16 mouse cellular contexts compared by ENCODE assay signal in genomic region chr1:188152011-188152410, GRCm38 (mm10).
"Had no signal": no experiment of that assay in that cellular context is flagged by ENCODE, and none has a peak within 500 bp of the region (broad histone marks: within the 10 kb centered on the region; RNA-seq: fewer than 3 reads in every experiment).

No protein-coding gene starts in this region.

- H3K27ac ChIP-seq: neural tube, embryonic 13.5 days; neural tube, embryonic 15.5 days; stomach, embryonic 15.5 days; stomach, postnatal 0 days had no signal

- H3K4me2 ChIP-seq: neural tube, embryonic 13.5 days; neural tube, embryonic 15.5 days; stomach, embryonic 15.5 days had no signal

- H3K4me1 ChIP-seq: stomach, embryonic 15.5 days had no signal

- H3K4me3 ChIP-seq: neural tube, embryonic 13.5 days; neural tube, embryonic 15.5 days; stomach, embryonic 15.5 days had no signal

- H3K9me3 ChIP-seq: neural tube, embryonic 13.5 days; neural tube, embryonic 15.5 days; stomach, embryonic 15.5 days had no signal

- H3K9ac ChIP-seq: neural tube, embryonic 13.5 days; neural tube, embryonic 15.5 days; stomach, embryonic 15.5 days had no signal

- H3K36me3 ChIP-seq: neural tube, embryonic 13.5 days; neural tube, embryonic 15.5 days; stomach, embryonic 15.5 days had no signal

- H3K27me3 ChIP-seq: stomach, embryonic 15.5 days had no signal

- DNase-seq: retina, postnatal 1 day; right cerebral cortex, adult 18-20 months; right cerebral cortex, postnatal 14 days; right cerebral cortex, postnatal 25 days; right cerebral cortex, postnatal 4 days; spleen, adult 18-20 months; thymus, adult 18-20 months; thymus, adult 2 months; thymus, postnatal 14 days; thymus, postnatal 25 days; thymus, postnatal 36 days; thymus, postnatal 4 days had no signal
